ENCODE assay signal across 16 mouse cellular contexts in the genomic region with DNA sequence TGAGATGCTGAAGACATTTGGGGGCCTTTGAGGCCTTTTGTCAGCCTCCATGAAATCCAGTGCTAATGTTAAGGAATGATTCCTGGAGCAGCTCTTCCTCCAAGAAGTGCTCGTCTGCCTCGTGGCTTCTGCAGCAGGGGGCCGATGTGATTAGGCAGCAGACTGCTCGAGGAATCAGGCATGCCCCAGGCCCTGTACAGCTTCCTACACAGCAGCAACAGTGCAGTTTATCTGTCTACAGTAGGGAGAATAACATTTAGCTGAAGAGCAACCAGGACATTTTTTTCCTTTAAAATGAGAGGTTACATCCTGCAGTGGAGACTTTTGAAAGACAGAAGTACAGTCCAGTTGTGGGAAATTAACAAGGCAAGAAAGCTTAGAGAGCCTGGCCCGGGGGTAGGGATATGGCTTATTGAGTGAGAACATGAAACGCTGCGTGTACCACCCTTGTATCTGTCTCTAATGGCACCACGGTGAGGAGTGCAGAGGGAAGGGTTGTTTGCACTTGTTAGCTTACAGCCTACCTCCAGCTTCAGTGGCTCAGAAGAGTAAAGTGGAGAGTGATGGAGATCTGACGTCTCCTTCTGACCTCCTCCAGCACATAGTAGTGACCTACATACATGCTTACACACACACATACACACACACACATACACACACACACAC.
DNase-seq lines count a peak whose midpoint lies in the region; ATAC-seq and TF ChIP-seq lines count a peak whose summit lies in the region.
"Had no signal": no experiment of that assay in that cellular context is flagged by ENCODE, and none has a peak within 500 bp of the region (broad histone marks: within the 10 kb centered on the region; RNA-seq: fewer than 3 reads in every experiment).

No protein-coding gene starts in this region.

- no peak overlapping the region for H3K4me3 ChIP-seq in layer of hippocampus, adult 2 months
- no peak overlapping the region for H3K4me3 ChIP-seq in midbrain, postnatal 0 days (ENCODE audit: low read depth, low read length)
- H3K4me3 ChIP-seq: heart, embryonic 12.5 days; hindbrain, embryonic 15.5 days had no signal

- peak overlapping the region; percentile 33; the same call in 1 of the 2 replicates for H3K27ac ChIP-seq in layer of hippocampus, adult 2 months
- H3K27ac ChIP-seq in midbrain, postnatal 0 days (ENCODE audit: low read depth, low read length), result no peak overlapping the region
- H3K27ac ChIP-seq: hindbrain, embryonic 15.5 days had no signal

- H3K4me2 ChIP-seq in midbrain, postnatal 0 days (ENCODE audit: low read depth, low read length, poor library complexity, severe bottlenecking), result no peak overlapping the region
- H3K4me2 ChIP-seq: heart, embryonic 12.5 days; hindbrain, embryonic 15.5 days had no signal

- no peaks in the 10 kb centered on the region for H3K36me3 ChIP-seq in midbrain, postnatal 0 days (ENCODE audit: insufficient read depth, low read length)
- H3K36me3 ChIP-seq: heart, embryonic 12.5 days; hindbrain, embryonic 15.5 days had no signal

- no peaks in the 10 kb centered on the region for H3K27me3 ChIP-seq in midbrain, postnatal 0 days (ENCODE audit: insufficient read depth, low read length)
- H3K27me3 ChIP-seq: heart, embryonic 12.5 days; hindbrain, embryonic 15.5 days had no signal

- H3K4me1 ChIP-seq in midbrain, postnatal 0 days (ENCODE audit: insufficient read depth, low read length), result no peaks in the 10 kb centered on the region
- H3K4me1 ChIP-seq: heart, embryonic 12.5 days; hindbrain, embryonic 15.5 days had no signal

- WGBS in midbrain, postnatal 0 days, result 37% methylated on average over 9 of the region's 9 CpGs

- TF ChIP-seq POLR2A in brain, embryonic 14.5 days (IDR thresholded peaks at IDR 0.05; ENCODE audit: borderline replicate concordance, extremely low read depth, insufficient read depth, insufficient read length, poor library complexity, severe bottlenecking), result no peak

- no peak for DNase-seq in frontal cortex, postnatal 25 days (ENCODE audit: low spot score in 2 of 2)
- DNase-seq in layer of hippocampus, adult 2 months (ENCODE audit: low spot score in 2 of 2), result no peak
- DNase-seq in layer of hippocampus, adult 9-10 months (ENCODE audit: low spot score), result no peak
- DNase-seq in brain, embryonic 14.5 days (ENCODE audit: low read depth), result peak; percentile 42
- DNase-seq in midbrain, postnatal 0 days (ENCODE audit: low spot score), result peak; percentile 22
- DNase-seq in lung, postnatal 10 days, result no peak
- DNase-seq: adrenal gland, postnatal 10 days; cerebellum, adult 18-20 months; cerebellum, adult 9-11 months; cerebellum, postnatal 36 days; gastrocnemius, postnatal 14 days had no signal

- no peak for TF ChIP-seq CTCF in layer of hippocampus, adult 2 months (conservative IDR thresholded peaks at IDR 0.05)
- TF ChIP-seq CTCF in brain, embryonic 14.5 days (IDR thresholded peaks at IDR 0.05; ENCODE audit: borderline replicate concordance, extremely low read depth, insufficient read depth, insufficient read length), result no peak
- TF ChIP-seq CTCF in midbrain, postnatal 0 days (IDR thresholded peaks at IDR 0.05), result no peak

- peak; percentile 22; the same call in 1 of the 2 replicates for ATAC-seq in frontal cortex, adult (ENCODE audit: low TSS enrichment)
- no peak for ATAC-seq in midbrain, postnatal 0 days (ENCODE audit: low FRiP score)
- ATAC-seq: forebrain, embryonic 14.5 days; inflammation-experienced regulatory T-cells, adult 6 months had no signal

- H3K9ac ChIP-seq in midbrain, postnatal 0 days (replicated peaks; ENCODE audit: low read length, poor library complexity, severe bottlenecking), result no peak overlapping the region
- H3K9ac ChIP-seq: heart, embryonic 12.5 days; hindbrain, embryonic 15.5 days had no signal

- H3K9me3 ChIP-seq in midbrain, postnatal 0 days (ENCODE audit: low read length), result no peaks in the 10 kb centered on the region
- H3K9me3 ChIP-seq: heart, embryonic 12.5 days; hindbrain, embryonic 15.5 days had no signal

Comparison
In these comparisons a context has a peak if more than half of its experiments do, and no peak if none do; other contexts are left out.
1. DNase-seq: peak in brain, embryonic 14.5 days (single experiment) and midbrain, postnatal 0 days (single experiment); none in frontal cortex, postnatal 25 days (0 of 2), layer of hippocampus, adult 2 months (0 of 2), layer of hippocampus, adult 9-10 months (single experiment) and lung, postnatal 10 days (single experiment).